Mouse (Mus musculus) heart, postnatal 25 days (tissue): Measurements from ENCODE around the gene Zfp944. TPM values are rescaled to one million over a fixed set of nuclear protein-coding genes. Genes with fewer than 3 reads are reported as not detected.
"Not testable (repeated sequence)": the region's sequence is repeated elsewhere in the genome, so short reads cannot be mapped to it uniquely, and the experiment has no call there.

Experiments
- DNase-seq: peaks from one replicate; pipeline ENCODE4 v3.0.0; 2022; ENCODE audit warnings: low spot score
- intact Hi-C: fragments of 180-260 bp; cut with DNase I; formaldehyde crosslinking; loops from one replicate; pipeline ENCODE4 v1.15.1; 2025
- total RNA-seq, 2 experiments: library from RNA; stranded (reverse); gene quantifications; 2 replicates each; pipeline ENCODE4 v1.2.3; 2021

Zfp944 gene
- total RNA-seq, result 1 to 10 TPM; 4.4 to 4.8 TPM

- intact Hi-C loops, result loop anchor here (10.0 kb wide), 1 partner anchor 136 kb away; the partner anchor contains the start of gene Zfp994
- DNase-seq, result peak; percentile 43
Observed at GRCm38 (mm10) chr17:22361101-22361781, at the start of gene Zfp944, which contains the start of gene Zfp758. Zfp944 (minus strand) TSS chr17:22361400. Zfp758 (plus strand) TSS chr17:22361453.

DNA sequence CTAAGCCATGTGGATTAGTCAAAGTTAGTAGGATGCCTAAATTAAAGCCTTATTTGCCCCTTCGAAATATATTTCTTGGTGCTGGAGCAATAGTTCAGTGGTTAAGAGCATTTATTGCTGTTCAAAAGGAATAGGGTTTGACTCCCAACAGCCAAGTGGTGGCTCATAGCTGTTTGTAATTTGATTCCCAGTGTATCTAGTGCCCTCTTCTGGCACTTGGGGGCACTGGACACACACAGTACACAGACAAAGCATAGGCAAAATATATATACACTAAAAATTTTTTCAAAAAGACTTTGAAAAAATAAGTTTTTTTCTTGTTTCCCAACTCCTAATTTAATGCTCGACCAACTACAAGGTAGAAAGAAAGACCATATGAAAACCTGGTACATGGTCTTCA, 49.6 kb upstream of the Zfp944 start:
- intact Hi-C loops, result loop anchor here (1.0 to 10.0 kb wide), 2 partner anchors 57 to 246 kb away; partner anchors contain the start of gene Zfp947
- no peak for DNase-seq

DNA sequence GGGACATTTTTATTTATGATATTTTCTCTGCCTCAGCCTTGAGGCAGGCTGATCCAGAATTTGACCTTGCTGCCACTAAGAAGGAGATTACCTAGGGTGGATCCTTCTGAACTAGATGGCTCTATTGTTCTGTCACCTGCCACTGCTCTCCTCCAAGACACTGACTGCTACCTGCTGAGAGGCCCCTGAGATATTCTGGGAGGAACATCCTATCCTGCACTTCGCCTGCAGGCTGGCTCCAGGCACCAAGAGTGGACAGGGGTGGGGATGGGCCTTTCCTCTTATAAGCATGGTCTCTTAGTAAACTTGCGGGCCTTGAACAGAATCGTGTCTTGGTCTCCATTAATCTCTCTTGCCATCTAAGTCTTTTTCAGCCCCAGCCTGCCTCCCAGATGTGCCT, 2.7 kb upstream of the Zfp944 start:
- intact Hi-C loops, result loop anchor here (10.0 kb wide), 1 partner anchor 139 kb away; the partner anchor contains the start of gene Zfp994
- no peak for DNase-seq

DNA sequence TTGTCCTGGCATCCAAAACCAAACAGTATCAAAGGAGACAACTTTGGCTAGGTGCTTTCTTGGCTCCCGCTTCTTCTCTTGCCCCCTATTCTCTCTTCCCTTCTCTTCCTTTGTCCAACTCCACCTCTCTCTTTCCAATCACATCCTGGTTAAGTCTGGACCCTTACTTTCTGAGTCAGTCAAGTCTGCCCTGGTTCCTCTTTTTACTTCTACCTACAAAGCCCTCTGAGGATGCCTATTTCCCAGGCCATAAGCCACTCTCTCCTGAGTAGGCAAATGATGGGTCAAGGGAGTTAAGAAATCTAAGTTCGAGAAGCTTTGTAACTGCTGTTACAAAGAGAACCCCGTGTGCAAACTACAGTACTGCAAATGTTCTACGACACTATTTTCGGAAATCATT, 628 bp downstream of the Zfp944 start:
- no peak for DNase-seq
- intact Hi-C loops, result loop anchor here (10.0 kb wide), 1 partner anchor 136 kb away; the partner anchor contains the start of gene Zfp994

GRCm38 (mm10) chr17:22352794-22353193, 8.4 kb downstream of the Zfp944 start:
- intact Hi-C loops, result loop anchor here (1.0 to 5.0 kb wide), 2 partner anchors 35 to 58 kb away; no protein-coding TSS in a partner anchor
- DNase-seq, result no peak

DNA sequence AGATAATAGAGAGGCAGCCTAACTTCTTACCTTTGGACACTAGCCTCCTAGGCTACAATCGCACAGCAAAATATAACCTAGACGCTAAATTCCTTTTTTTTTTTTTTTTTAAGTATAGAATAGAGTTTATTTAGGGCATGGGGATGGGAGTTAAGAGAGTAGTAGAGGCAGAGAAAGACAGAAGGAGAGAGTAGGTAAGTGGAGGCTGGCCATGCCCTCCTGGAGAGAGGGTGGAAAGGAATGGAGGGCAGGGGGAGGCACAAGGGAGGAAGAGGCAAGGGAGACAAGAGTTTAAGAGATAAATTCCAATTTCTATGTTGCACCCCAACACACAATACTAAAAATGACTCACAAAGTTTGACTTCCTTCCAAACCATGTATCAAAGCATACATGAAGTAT, 46.0 kb downstream of the Zfp944 start:
- intact Hi-C loops, result loop anchor here (5.0 kb wide), 1 partner anchor 37 kb away; no protein-coding TSS in a partner anchor
- DNase-seq, result not testable (repeated sequence)

GRCm38 (mm10) chr17:22314730-22315226, 46.4 kb downstream of the Zfp944 start, which contains the start of gene CT030661.1:
CT030661.1 (minus strand) TSS chr17:22314837.
- peak; percentile 80 for DNase-seq
- intact Hi-C loops, result loop anchor here (5.0 kb wide), 1 partner anchor 38 kb away; no protein-coding TSS in a partner anchor

- DNase-seq, intact Hi-C loops: not testable (repeated sequence)
Observed at GRCm38 (mm10) chr17:22314219-22314618, 47.0 kb downstream of the Zfp944 start.

Other genes with a start within 250 kb of the Zfp944 start
- gene Zfp947, start 195.2 kb downstream of the Zfp944 start, total RNA-seq, result 1 to 10 TPM; 1.0 to 1.5 TPM
- gene Zfp994, start 135.8 kb downstream of the Zfp944 start, total RNA-seq, result 1 to 10 TPM; 2.1 to 2.2 TPM
- 1 to 10 TPM; 6.2 to 7.0 TPM for gene CT030661.1, start 46.6 kb downstream of the Zfp944 start, total RNA-seq
- 1 to 10 TPM; 7.6 to 9.3 TPM for gene Zfp758, start 53 bp upstream of the Zfp944 start, total RNA-seq
- gene Zfp946, start 62.8 kb upstream of the Zfp944 start, total RNA-seq, result 1 to 10 TPM; 3.0 to 3.7 TPM
- not detected for gene Vmn2r111, start 212.1 kb upstream of the Zfp944 start, total RNA-seq
- not detected for gene Vmn2r112, start 239.6 kb upstream of the Zfp944 start, total RNA-seq